Mouse (Mus musculus): Measurements from ENCODE around the gene Caly. TPM values are rescaled to one million over a fixed set of nuclear protein-coding genes. Genes with fewer than 3 reads are reported as not detected.

Caly gene
- polyA plus RNA-seq, 1 experiment from 2014 or later, result 1.6 TPM

GRCm38 (mm10) chr7:140060936-140061831 lies 21.2 kb downstream of the Caly start:
- peaks cover 47% of the 10 kb centered on the region for H3K27me3 ChIP-seq (ENCODE audit: control insufficient read depth, insufficient read depth, low read length)
- no peaks in the 10 kb centered on the region for H3K36me3 ChIP-seq (replicated peaks; ENCODE audit: control insufficient read depth, insufficient read depth, low read depth, low read length)
- H3K27ac ChIP-seq (replicated peaks; ENCODE audit: low read depth, low read length), result no peak overlapping the region
- 0 out of 2 replicates have a peak, but pooled peaks cover 4% of the 10 kb centered on the region for H3K4me1 ChIP-seq (ENCODE audit: control insufficient read depth, insufficient read depth, low read length)
- WGBS, result under 1% methylated on average over 47 of the region's 47 CpGs
- H3K9ac ChIP-seq (replicated peaks; ENCODE audit: low read length), result peak overlapping the region; percentile 56
- peak; percentile 21; the same call in 1 of the 2 replicates for ATAC-seq (replicated peaks; ENCODE audit: insufficient number of reproducible peaks, low FRiP score, low TSS enrichment, low read depth)
- H3K4me3 ChIP-seq (ENCODE audit: low read depth, low read length), result peak overlapping the region; percentile 36
- H3K4me2 ChIP-seq (ENCODE audit: low read depth, low read length), result peak overlapping the region; percentile 80
- DNase-seq (ENCODE audit: low spot score), result peak; percentile 79
- no peaks in the 10 kb centered on the region for H3K9me3 ChIP-seq (replicated peaks; ENCODE audit: control insufficient read depth, low read length)

GRCm38 (mm10) chr7:140059601-140060000 lies 22.7 kb downstream of the Caly start:
- Histone ChIP-seq H3K9ac (replicated peaks; ENCODE audit: low read length) (no peak overlapping the region), H3K4me2 (ENCODE audit: low read depth, low read length) (no peak overlapping the region), H3K27me3 (ENCODE audit: control insufficient read depth, insufficient read depth, low read length) (peaks cover 47% of the 10 kb centered on the region), H3K9me3 (replicated peaks; ENCODE audit: control insufficient read depth, low read length) (no peaks in the 10 kb centered on the region), H3K27ac (replicated peaks; ENCODE audit: low read depth, low read length) (no peak overlapping the region), H3K36me3 (replicated peaks; ENCODE audit: control insufficient read depth, insufficient read depth, low read depth, low read length) (no peaks in the 10 kb centered on the region), H3K4me1 (ENCODE audit: control insufficient read depth, insufficient read depth, low read length) (0 out of 2 replicates have a peak, but pooled peaks cover 4% of the 10 kb centered on the region), H3K4me3 (ENCODE audit: low read depth, low read length) (no peak overlapping the region)
- WGBS, result 15% methylated on average over 4 of the region's 4 CpGs
- no peak for DNase-seq (ENCODE audit: low spot score)
- no peak for ATAC-seq (replicated peaks; ENCODE audit: insufficient number of reproducible peaks, low FRiP score, low TSS enrichment, low read depth)

DNA sequence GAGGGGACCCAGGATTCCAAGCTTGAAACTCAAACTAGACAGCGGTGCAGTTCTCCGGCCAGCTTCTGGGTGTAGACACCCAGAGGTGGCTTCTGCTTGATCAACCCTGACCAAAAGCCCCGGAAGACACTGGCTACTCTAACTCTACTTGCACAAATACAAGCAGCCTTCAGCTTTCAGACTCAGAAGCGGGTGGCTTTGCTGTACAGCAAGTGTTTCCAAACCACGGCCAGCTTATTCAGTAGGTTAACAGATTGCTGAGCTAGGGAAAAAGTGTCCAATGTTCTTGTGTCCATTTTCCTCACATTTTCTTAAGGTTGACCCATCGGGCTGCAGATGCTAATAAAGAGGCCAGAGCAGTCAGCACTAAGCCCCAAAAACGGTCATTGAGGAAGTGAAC lies 23.8 kb downstream of the Caly start:
- H3K4me1 ChIP-seq (ENCODE audit: control insufficient read depth, insufficient read depth, low read length), result 0 out of 2 replicates have a peak, but pooled peaks cover 4% of the 10 kb centered on the region
- H3K4me2 ChIP-seq (ENCODE audit: low read depth, low read length), result peak overlapping the region; percentile 82
- H3K9me3 ChIP-seq (replicated peaks; ENCODE audit: control insufficient read depth, low read length), result no peaks in the 10 kb centered on the region
- H3K9ac ChIP-seq (replicated peaks; ENCODE audit: low read length), result peak overlapping the region; percentile 81
- H3K4me3 ChIP-seq (ENCODE audit: low read depth, low read length), result peak overlapping the region; percentile 41
- DNase-seq (ENCODE audit: low spot score), result no peak
- H3K27me3 ChIP-seq (ENCODE audit: control insufficient read depth, insufficient read depth, low read length), result peaks cover 47% of the 10 kb centered on the region
- WGBS, result 11% methylated on average over 7 of the region's 7 CpGs
- ATAC-seq (replicated peaks; ENCODE audit: insufficient number of reproducible peaks, low FRiP score, low TSS enrichment, low read depth), result no peak
- no peak overlapping the region for H3K27ac ChIP-seq (replicated peaks; ENCODE audit: low read depth, low read length)
- H3K36me3 ChIP-seq (replicated peaks; ENCODE audit: control insufficient read depth, insufficient read depth, low read depth, low read length), result no peaks in the 10 kb centered on the region

- Histone ChIP-seq H3K27ac (replicated peaks; ENCODE audit: low read depth, low read length) (0 out of 2 replicates have a peak overlapping the region, but pooled peaks have one; percentile 13), H3K9me3 (replicated peaks; ENCODE audit: control insufficient read depth, low read length) (no peaks in the 10 kb centered on the region), H3K4me3 (ENCODE audit: low read depth, low read length) (peak overlapping the region; percentile 41), H3K4me1 (ENCODE audit: control insufficient read depth, insufficient read depth, low read length) (0 out of 2 replicates have a peak, but pooled peaks cover 4% of the 10 kb centered on the region), H3K27me3 (ENCODE audit: control insufficient read depth, insufficient read depth, low read length) (peaks cover 45% of the 10 kb centered on the region), H3K36me3 (replicated peaks; ENCODE audit: control insufficient read depth, insufficient read depth, low read depth, low read length) (no peaks in the 10 kb centered on the region), H3K4me2 (ENCODE audit: low read depth, low read length) (peak overlapping the region; percentile 82), H3K9ac (replicated peaks; ENCODE audit: low read length) (peak overlapping the region; percentile 81)
- WGBS, result 3% methylated on average over 53 of the region's 53 CpGs
- ATAC-seq (replicated peaks; ENCODE audit: insufficient number of reproducible peaks, low FRiP score, low TSS enrichment, low read depth) (peak; percentile 68), DNase-seq (ENCODE audit: low spot score) (peak; percentile 81)
These were observed 24.6 kb downstream of the Caly start for GRCm38 (mm10) chr7:140057413-140058407.

GRCm38 (mm10) chr7:140054124-140054523 lies 28.2 kb downstream of the Caly start:
- no peak overlapping the region for H3K9ac ChIP-seq (replicated peaks; ENCODE audit: low read length)
- 77% methylated on average over 4 of the region's 4 CpGs for WGBS
- no peak overlapping the region for H3K4me3 ChIP-seq (ENCODE audit: low read depth, low read length)
- peaks cover 2% of the 10 kb centered on the region; the same call in 1 of the 2 replicates for H3K4me1 ChIP-seq (ENCODE audit: control insufficient read depth, insufficient read depth, low read length)
- H3K27me3 ChIP-seq (ENCODE audit: control insufficient read depth, insufficient read depth, low read length), result peaks cover 32% of the 10 kb centered on the region
- no peaks in the 10 kb centered on the region for H3K36me3 ChIP-seq (replicated peaks; ENCODE audit: control insufficient read depth, insufficient read depth, low read depth, low read length)
- no peak for ATAC-seq (replicated peaks; ENCODE audit: insufficient number of reproducible peaks, low FRiP score, low TSS enrichment, low read depth)
- H3K9me3 ChIP-seq (replicated peaks; ENCODE audit: control insufficient read depth, low read length), result no peaks in the 10 kb centered on the region
- no peak overlapping the region for H3K27ac ChIP-seq (replicated peaks; ENCODE audit: low read depth, low read length)
- no peak overlapping the region for H3K4me2 ChIP-seq (ENCODE audit: low read depth, low read length)
- DNase-seq (ENCODE audit: low spot score), result no peak

DNA sequence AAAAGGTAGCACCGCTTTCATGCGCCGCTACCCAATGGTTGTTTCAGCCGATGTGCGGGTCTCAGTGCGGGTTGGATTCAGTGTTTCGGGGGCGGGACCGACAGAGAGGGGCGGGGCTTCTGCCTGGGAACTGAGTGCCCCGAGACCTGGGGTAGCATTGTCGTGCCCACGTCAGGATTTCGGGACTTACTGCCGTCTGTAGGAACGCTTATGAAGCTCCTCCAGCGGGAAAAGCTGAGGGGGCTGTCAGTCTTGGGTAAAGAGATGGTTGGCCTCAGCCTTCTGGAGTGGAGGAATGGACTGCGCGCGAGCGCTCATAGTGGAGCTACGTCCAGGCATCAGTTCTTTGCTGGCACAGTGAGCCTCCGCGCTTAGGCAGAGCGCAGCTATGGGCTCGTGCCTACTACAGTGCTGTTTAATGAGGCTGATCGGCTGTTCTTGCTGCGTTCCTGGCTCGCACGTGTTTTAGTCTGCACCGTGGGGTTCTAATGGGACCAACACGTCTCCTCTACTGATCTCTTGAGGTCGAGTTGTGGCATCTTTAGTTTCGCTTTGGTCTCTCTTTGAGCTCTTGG lies 33.1 kb downstream of the Caly start:
- peak; percentile 64 for ATAC-seq (replicated peaks; ENCODE audit: insufficient number of reproducible peaks, low FRiP score, low TSS enrichment, low read depth)
- H3K9me3 ChIP-seq (replicated peaks; ENCODE audit: control insufficient read depth, low read length), result no peaks in the 10 kb centered on the region
- peak overlapping the region; percentile 31 for H3K4me3 ChIP-seq (ENCODE audit: low read depth, low read length)
- H3K27ac ChIP-seq (replicated peaks; ENCODE audit: low read depth, low read length), result no peak overlapping the region
- H3K36me3 ChIP-seq (replicated peaks; ENCODE audit: control insufficient read depth, insufficient read depth, low read depth, low read length), result no peaks in the 10 kb centered on the region
- no peak overlapping the region for H3K9ac ChIP-seq (replicated peaks; ENCODE audit: low read length)
- H3K27me3 ChIP-seq (ENCODE audit: control insufficient read depth, insufficient read depth, low read length), result peaks cover 60% of the 10 kb centered on the region
- WGBS, result 1% methylated on average over 34 of the region's 34 CpGs
- H3K4me1 ChIP-seq (ENCODE audit: control insufficient read depth, insufficient read depth, low read length), result peaks cover 7% of the 10 kb centered on the region; the same call in 1 of the 2 replicates
- peak overlapping the region; percentile 57 for H3K4me2 ChIP-seq (ENCODE audit: low read depth, low read length)
- peak; percentile 55 for DNase-seq (ENCODE audit: low spot score)

DNA sequence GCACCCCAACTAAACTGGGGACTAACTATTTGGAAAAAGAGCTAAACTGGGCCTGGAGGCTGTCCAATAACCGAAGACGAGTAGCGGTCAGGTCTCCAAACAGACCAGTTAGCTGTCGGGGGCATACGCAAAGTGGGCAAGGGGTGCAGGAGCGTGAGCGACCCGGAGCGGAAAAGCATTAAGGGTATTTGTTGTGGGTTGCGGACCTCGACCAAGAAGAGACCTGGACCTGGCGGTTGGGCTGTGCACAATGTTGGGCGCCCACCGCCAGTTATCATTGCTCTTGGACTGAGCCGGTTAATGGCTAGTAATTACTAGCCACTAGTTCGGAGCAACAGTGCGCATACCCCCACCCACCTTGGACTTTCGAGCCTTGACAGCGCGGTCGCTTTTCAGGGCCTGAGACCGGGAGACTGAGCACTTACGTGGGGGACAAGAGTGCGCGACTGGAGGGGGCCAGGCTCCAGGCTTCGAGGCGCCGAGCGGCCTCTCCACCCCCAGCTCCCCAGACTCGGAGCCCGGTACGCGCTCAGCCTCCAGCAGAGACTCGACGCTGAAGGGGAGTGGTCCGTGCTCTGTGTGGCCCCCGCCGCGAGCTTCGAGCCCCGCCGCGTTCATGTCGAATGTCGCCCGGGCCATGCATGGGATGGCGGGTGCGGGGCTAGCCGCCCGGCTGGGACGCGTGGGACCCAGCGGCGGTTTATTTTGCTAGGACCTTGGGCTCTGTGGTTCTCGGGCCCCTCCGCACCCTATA lies 33.8 kb downstream of the Caly start, which contains the start of gene Msx3:
Gene Msx3, minus strand, starts transcription at position 729 of the 754 bp plus-strand sequence.
- Histone ChIP-seq H3K27ac (replicated peaks; ENCODE audit: low read depth, low read length) (no peak within 1 kb of the TSS), H3K4me3 (ENCODE audit: low read depth, low read length) (peak within 1 kb of the TSS; percentile 31), H3K9me3 (replicated peaks; ENCODE audit: control insufficient read depth, low read length) (no peaks in the 10 kb centered on the region), H3K9ac (replicated peaks; ENCODE audit: low read length) (0 out of 2 replicates have a peak within 1 kb of the TSS, but pooled peaks have one; percentile 13), H3K36me3 (replicated peaks; ENCODE audit: control insufficient read depth, insufficient read depth, low read depth, low read length) (no peaks in the 10 kb centered on the region), H3K4me1 (ENCODE audit: control insufficient read depth, insufficient read depth, low read length) (peaks cover 7% of the 10 kb centered on the region; the same call in 1 of the 2 replicates), H3K27me3 (ENCODE audit: control insufficient read depth, insufficient read depth, low read length) (peaks cover 60% of the 10 kb centered on the region), H3K4me2 (ENCODE audit: low read depth, low read length) (peak within 1 kb of the TSS; percentile 57)
- ATAC-seq (replicated peaks; ENCODE audit: insufficient number of reproducible peaks, low FRiP score, low TSS enrichment, low read depth) (peak; percentile 63), DNase-seq (ENCODE audit: low spot score) (peak; percentile 18)
- under 1% methylated on average over 56 of the region's 56 CpGs for WGBS

Measured in embryonic facial prominence, embryonic 11.5 days (tissue).